Mouse (Mus musculus) kidney, embryonic 14.5 days (tissue): ENCODE data around the gene Mybbp1a. TPM values are rescaled to one million over a fixed set of nuclear protein-coding genes. Genes with fewer than 3 reads are reported as not detected.
A peak's percentile ranks its signal among the peaks of the same experiment; 100 is the strongest.
"Not testable (repeated sequence)": the region's sequence is repeated elsewhere in the genome, so short reads cannot be mapped to it uniquely, and the experiment has no call there.

Experiments
- ATAC-seq: fragments of 200-750 bp; cut with Nextera tagmentation; 2 replicates; pipeline ENCODE4 v1.8.0; 2017; ENCODE audit warnings: moderate number of reproducible peaks, mild to moderate bottlenecking, moderate TSS enrichment, moderate library complexity; ENCODE audit not compliant: low FRiP score, low TSS enrichment
- H3K27ac ChIP-seq: fragments of 300-500 bp; sonication (generic); 2 replicates; pipeline ENCODE4 v1.5.1; 2014; ENCODE audit warnings: low read depth, mild to moderate bottlenecking, low read length, moderate library complexity, mixed read lengths
- H3K27me3 ChIP-seq: fragments of 300-500 bp; sonication (generic); 2 replicates; pipeline ENCODE4 v1.6.1; 2014; ENCODE audit warnings: mild to moderate bottlenecking, low read length; ENCODE audit not compliant: control insufficient read depth, insufficient read depth
- H3K36me3 ChIP-seq: fragments of 300-500 bp; sonication (generic); 2 replicates; pipeline ENCODE4 v1.6.1; 2014; ENCODE audit warnings: low read length, mixed read lengths; ENCODE audit not compliant: control insufficient read depth, insufficient read depth
- H3K4me1 ChIP-seq: fragments of 300-500 bp; sonication (generic); 2 replicates; pipeline ENCODE4 v1.6.1; 2014; ENCODE audit warnings: low read length, mixed read lengths; ENCODE audit not compliant: control insufficient read depth, insufficient read depth
- H3K4me2 ChIP-seq: fragments of 300-500 bp; sonication (generic); replicated peaks from 2 replicates; pipeline ENCODE4 v1.6.1; 2014; ENCODE audit warnings: low read depth, mild to moderate bottlenecking, low read length
- H3K4me3 ChIP-seq: fragments of 300-500 bp; sonication (generic); 2 replicates; pipeline ENCODE4 v1.5.1; 2014; ENCODE audit warnings: mild to moderate bottlenecking, low read length
- H3K9ac ChIP-seq: fragments of 300-500 bp; sonication (generic); 2 replicates; pipeline ENCODE4 v1.6.1; 2014; ENCODE audit warnings: low read depth, mild to moderate bottlenecking, low read length, moderate library complexity
- H3K9me3 ChIP-seq: fragments of 300-500 bp; sonication (generic); 2 replicates; pipeline ENCODE4 v1.6.1; 2016; ENCODE audit warnings: low read length; ENCODE audit not compliant: control insufficient read depth
- WGBS: fragments of 180-500 bp; shearing (Covaris S2); extraction: QIAGEN DNeasy Blood & Tissue Kit; methylation state at CpG from one replicate; pipeline ENCODE4 v1.1.7; 2014; 5-methylcytosine and 5-hydroxymethylcytosine counted together
- polyA plus RNA-seq: library from polyadenylated mRNA; unstranded; fragments of >200 nt; fragmentation: Nextera tagmentation; extraction: Ambion mirVana; gene quantifications from 2 replicates; pipeline ENCODE4 v1.2.1, GENCODE M21; 2014

Mybbp1a gene
- polyA plus RNA-seq, 1 experiment from 2014 or later, result 173 TPM

- H3K9ac ChIP-seq, H3K4me2 ChIP-seq, H3K9me3 ChIP-seq, H3K4me3 ChIP-seq, H3K27me3 ChIP-seq, H3K4me1 ChIP-seq, H3K36me3 ChIP-seq, H3K27ac ChIP-seq: not testable (repeated sequence)
- 0 out of 2 replicates have a peak, but pooled peaks have one; percentile 36 for ATAC-seq
- WGBS, result 68% methylated on average over 8 of the region's 9 CpGs
Observed at GRCm38 (mm10) chr11:72430311-72431068, 10.7 kb upstream of the Mybbp1a start.

DNA sequence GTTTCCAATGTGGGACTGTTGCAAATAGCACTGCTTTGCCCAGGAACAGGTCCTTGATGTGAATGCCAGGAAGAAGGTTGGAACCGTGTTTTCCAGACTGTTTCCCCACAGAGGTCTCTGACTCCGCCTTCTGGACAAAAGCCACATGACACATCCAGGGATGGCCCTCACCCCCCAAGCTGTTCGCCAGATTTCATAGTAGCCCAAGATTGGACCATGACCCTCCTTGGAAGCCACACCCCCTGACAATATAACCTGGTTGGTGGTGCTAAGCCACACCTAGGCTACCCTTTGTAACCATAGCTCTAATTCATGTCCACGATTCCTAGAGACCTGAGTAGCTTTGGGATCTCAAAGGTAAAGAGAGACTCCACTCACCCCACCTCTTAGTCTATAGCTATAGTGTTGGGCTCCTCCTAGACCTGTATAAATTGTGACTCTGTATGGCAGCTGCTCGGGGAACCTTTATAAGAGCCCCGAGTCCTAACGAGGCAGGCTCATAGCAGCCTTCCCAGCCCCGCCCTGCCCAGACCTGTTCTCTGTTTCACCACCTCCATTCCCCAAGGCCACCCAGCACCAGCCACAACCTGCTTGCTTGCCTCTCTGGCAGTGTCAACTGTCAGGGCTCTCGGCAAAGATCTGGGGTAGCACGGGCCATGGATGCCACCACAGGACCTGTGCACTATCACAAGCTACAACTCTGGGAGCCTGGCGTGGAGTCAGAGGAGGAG is 6.0 kb upstream of the Mybbp1a start, which contains the start of gene Ggt6:
TSS of gene Ggt6 (plus strand) at position 564 of the 731 bp plus-strand sequence.
- no peak within 1 kb of the TSS for H3K27ac ChIP-seq
- no peak within 1 kb of the TSS for H3K4me2 ChIP-seq

GRCm38 (mm10) chr11:72435694-72436045 is 5.5 kb upstream of the Mybbp1a start:
- H3K4me1 ChIP-seq, result peaks cover 15% of the 10 kb centered on the region; the same call in 1 of the 2 replicates
- no peak overlapping the region for H3K9ac ChIP-seq
- no peak overlapping the region for H3K27ac ChIP-seq
- no peak overlapping the region for H3K4me3 ChIP-seq
- H3K9me3 ChIP-seq, result no peaks in the 10 kb centered on the region
- H3K36me3 ChIP-seq, result no peaks in the 10 kb centered on the region
- H3K4me2 ChIP-seq, result no peak overlapping the region
- peak; percentile 58 for ATAC-seq
- 19% methylated on average over 2 of the region's 2 CpGs for whole genome bisulfite sequencing
- no peaks in the 10 kb centered on the region for H3K27me3 ChIP-seq

More for the DNA sequence above, 6.0 kb upstream of the Mybbp1a start, which contains the start of gene Ggt6:
- H3K27me3 ChIP-seq, result no peaks in the 10 kb centered on the region
- H3K9ac ChIP-seq, result no peak within 1 kb of the TSS
- WGBS, result 58% methylated on average over 11 of the region's 11 CpGs
- ATAC-seq, result peak; percentile 41; the same call in 1 of the 2 replicates
- H3K36me3 ChIP-seq, result no peaks in the 10 kb centered on the region
- no peaks in the 10 kb centered on the region for H3K9me3 ChIP-seq
- H3K4me3 ChIP-seq, result no peak within 1 kb of the TSS
- peaks cover 15% of the 10 kb centered on the region; the same call in 1 of the 2 replicates for H3K4me1 ChIP-seq

DNA sequence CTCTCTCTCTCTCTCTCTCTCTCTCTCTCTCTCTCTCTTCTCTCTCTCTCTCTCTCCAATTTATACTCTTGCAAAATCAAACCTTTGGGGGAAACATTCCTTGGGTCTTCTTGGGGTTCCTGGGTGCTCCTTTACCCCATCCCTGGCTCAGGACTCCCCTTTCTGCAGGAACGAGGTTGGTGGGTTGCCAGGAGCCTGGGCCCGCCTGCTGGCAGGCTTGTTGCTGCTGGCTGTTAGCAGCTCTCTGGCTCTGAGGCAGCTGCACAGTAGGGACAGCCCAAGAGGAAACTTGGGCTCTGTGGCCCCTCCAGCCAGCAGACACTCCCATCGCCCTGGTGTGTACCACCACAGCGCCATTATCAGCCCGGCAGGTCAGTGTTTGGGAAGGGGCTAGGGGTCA is 4.9 kb upstream of the Mybbp1a start:
- ATAC-seq, result no peak
- Histone ChIP-seq H3K9ac (no peak overlapping the region), H3K36me3 (no peaks in the 10 kb centered on the region), H3K27me3 (no peaks in the 10 kb centered on the region), H3K27ac (no peak overlapping the region), H3K4me2 (no peak overlapping the region), H3K4me3 (no peak overlapping the region), H3K4me1 (peaks cover 15% of the 10 kb centered on the region; the same call in 1 of the 2 replicates), H3K9me3 (no peaks in the 10 kb centered on the region)
- 69% methylated on average over 5 of the region's 5 CpGs for WGBS

DNA sequence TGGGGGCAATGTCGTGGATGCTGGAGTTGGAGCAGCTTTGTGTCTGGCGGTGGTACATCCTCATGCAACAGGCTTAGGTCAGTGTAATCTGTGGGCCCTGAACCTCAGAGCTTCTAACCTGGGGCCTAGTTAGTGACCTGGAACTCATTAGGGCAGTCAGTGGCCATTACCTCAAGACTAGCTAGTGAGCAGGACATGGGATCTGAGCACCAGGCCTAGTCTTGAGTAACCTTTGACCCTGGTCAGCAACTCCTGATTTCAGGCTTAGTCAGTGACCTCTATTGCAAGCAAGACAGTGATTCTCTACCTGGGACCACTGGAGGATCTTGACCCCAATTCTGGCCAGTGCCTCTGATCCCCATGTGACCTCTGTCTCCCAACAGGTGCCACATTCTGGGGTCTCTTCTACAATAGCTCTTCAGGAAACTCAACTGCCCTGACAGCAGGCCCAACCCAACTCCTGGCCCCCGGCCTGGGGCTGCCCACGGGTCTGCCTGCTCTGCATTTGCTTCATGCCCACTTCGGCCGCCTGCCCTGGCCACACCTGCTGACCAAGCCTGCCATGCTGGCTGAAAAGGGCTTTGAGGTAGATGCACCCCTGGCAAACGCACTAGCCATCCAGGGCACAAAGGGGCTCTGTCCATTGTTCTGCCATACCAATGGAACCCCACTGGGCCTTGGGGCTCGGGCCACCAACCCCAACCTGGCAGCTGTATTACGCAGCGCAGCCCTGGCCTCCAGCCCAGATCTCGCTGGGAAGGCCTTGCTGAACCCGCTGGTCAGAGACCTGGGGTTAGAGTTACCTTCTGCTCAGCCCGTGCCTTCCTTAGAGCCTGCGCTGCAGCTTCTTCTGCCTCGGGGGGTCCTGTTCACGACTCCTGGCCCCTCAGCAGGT is 4.2 kb upstream of the Mybbp1a start:
- no peaks in the 10 kb centered on the region for H3K27me3 ChIP-seq
- H3K4me2 ChIP-seq, result no peak overlapping the region
- WGBS, result 81% methylated on average over 16 of the region's 16 CpGs

GRCm38 (mm10) chr11:72438411-72438810 is 2.7 kb upstream of the Mybbp1a start:
- no peaks in the 10 kb centered on the region for H3K27me3 ChIP-seq
- no peaks in the 10 kb centered on the region for H3K9me3 ChIP-seq
- H3K9ac ChIP-seq, result no peak overlapping the region
- ATAC-seq, result no peak
- no peak overlapping the region for H3K4me3 ChIP-seq
- WGBS, result 58% methylated on average over 4 of the region's 4 CpGs
- peaks cover 22% of the 10 kb centered on the region for H3K4me1 ChIP-seq
- H3K36me3 ChIP-seq, result peaks cover 12% of the 10 kb centered on the region
- no peak overlapping the region for H3K27ac ChIP-seq
- no peak overlapping the region for H3K4me2 ChIP-seq

More for the DNA sequence above, 4.2 kb upstream of the Mybbp1a start:
- no peaks in the 10 kb centered on the region for H3K36me3 ChIP-seq
- no peaks in the 10 kb centered on the region for H3K9me3 ChIP-seq
- no peak overlapping the region for H3K4me3 ChIP-seq
- H3K9ac ChIP-seq, result no peak overlapping the region
- ATAC-seq, result no peak
- H3K4me1 ChIP-seq, result peaks cover 16% of the 10 kb centered on the region; the same call in 1 of the 2 replicates
- H3K27ac ChIP-seq, result no peak overlapping the region

DNA sequence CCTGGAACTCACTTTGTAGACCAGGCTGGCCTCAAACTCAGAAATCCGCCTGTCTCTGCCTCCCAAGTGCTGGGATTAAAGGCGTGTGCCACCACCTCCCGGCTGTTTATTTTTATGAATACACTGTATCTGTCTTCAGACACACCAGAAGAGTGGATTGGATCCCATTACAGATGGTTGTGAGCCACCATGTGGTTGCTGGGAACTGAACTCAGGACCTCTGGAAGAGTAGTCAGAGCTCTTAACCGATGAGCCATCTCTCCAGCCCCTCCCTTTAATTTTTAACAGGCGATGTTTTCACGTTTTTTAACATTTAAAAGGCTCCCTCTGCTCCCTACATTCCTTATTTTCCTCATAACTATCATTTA is 574 bp upstream of the Mybbp1a start:
- H3K36me3 ChIP-seq, result peaks cover 33% of the 10 kb centered on the region
- not testable (repeated sequence) for ATAC-seq, H3K9me3 ChIP-seq, H3K27me3 ChIP-seq
- peak overlapping the region; percentile 90 for H3K4me2 ChIP-seq
- peak overlapping the region; percentile 88; the same call in 1 of the 2 replicates for H3K9ac ChIP-seq
- H3K27ac ChIP-seq, result peak overlapping the region; percentile 86; the same call in 1 of the 2 replicates
- peak overlapping the region; percentile 87 for H3K4me3 ChIP-seq
- H3K4me1 ChIP-seq, result peaks cover 18% of the 10 kb centered on the region
- WGBS, result 46% methylated on average over 6 of the region's 6 CpGs

GRCm38 (mm10) chr11:72446311-72447105 is 5.4 kb downstream of the Mybbp1a start:
- H3K9me3 ChIP-seq, result no peaks in the 10 kb centered on the region
- no peak for ATAC-seq
- H3K36me3 ChIP-seq, result peaks cover 93% of the 10 kb centered on the region
- H3K4me2 ChIP-seq, result no peak overlapping the region
- WGBS, result 88% methylated on average over 6 of the region's 6 CpGs
- no peaks in the 10 kb centered on the region for H3K27me3 ChIP-seq
- no peak overlapping the region for H3K9ac ChIP-seq
- no peak overlapping the region for H3K27ac ChIP-seq
- H3K4me3 ChIP-seq, result no peak overlapping the region
- peaks cover 7% of the 10 kb centered on the region for H3K4me1 ChIP-seq
